Mouse (Mus musculus) left cerebral cortex, postnatal 14 days (tissue): ENCODE measurements around the gene Iqck. TPM values are rescaled to one million over a fixed set of nuclear protein-coding genes. Genes with fewer than 3 reads are reported as not detected.

Experiments
- DNase-seq, 2 experiments: peaks; one replicate each; pipeline ENCODE4 v3.0.0; 2021 to 2022; ENCODE audit warnings: low spot score in 2 of 2, mixed read lengths in 1 of 2
- intact Hi-C: fragments of 180-260 bp; cut with DNase I; formaldehyde crosslinking; loops from one replicate; pipeline ENCODE4 v1.15.1; 2025
- long read RNA-seq, 2 experiments: library from polyadenylated mRNA; stranded (forward); transcript quantifications; one replicate each; pipeline ENCODE4 v2.0.0; 2021
- total RNA-seq, 2 experiments: library from RNA; stranded (reverse); gene quantifications; 2 replicates each; pipeline ENCODE4 v1.2.3; 2021

Iqck gene
- 1 to 10 TPM; 3.0 to 3.3 TPM for total RNA-seq
- long read RNA-seq, experiment 1, transcript Iqck-206 (1 exons, 2,891 nt), result major isoform, 8 of 9 reads
- long read RNA-seq, experiment 1, partial matches to known transcripts, result 0 of 9 reads
- long read RNA-seq, experiment 1, other reads (novel, unspliced or antisense), result 0 of 9 reads
- long read RNA-seq, experiment 2, partial matches to known transcripts, result 0 of 5 reads
- long read RNA-seq, experiment 2, other reads (novel, unspliced or antisense), result 0 of 5 reads

- intact Hi-C loops, result loop anchor here (5.0 kb wide), 1 partner anchor 137 kb away; no protein-coding TSS in a partner anchor
- peak; percentile 94 for DNase-seq
Observed at GRCm38 (mm10) chr7:118855171-118855876, at the start of gene Iqck. Gene Iqck (plus strand): TSS chr7:118855752.

- no peak for DNase-seq
- intact Hi-C loops, result no loop called here
Observed at GRCm38 (mm10) chr7:118806631-118807411, 48.7 kb upstream of the Iqck start.

GRCm38 (mm10) chr7:118807899-118808298, 47.7 kb upstream of the Iqck start:
- DNase-seq, result peak; percentile 38 to 51
- intact Hi-C loops, result no loop called here

DNA sequence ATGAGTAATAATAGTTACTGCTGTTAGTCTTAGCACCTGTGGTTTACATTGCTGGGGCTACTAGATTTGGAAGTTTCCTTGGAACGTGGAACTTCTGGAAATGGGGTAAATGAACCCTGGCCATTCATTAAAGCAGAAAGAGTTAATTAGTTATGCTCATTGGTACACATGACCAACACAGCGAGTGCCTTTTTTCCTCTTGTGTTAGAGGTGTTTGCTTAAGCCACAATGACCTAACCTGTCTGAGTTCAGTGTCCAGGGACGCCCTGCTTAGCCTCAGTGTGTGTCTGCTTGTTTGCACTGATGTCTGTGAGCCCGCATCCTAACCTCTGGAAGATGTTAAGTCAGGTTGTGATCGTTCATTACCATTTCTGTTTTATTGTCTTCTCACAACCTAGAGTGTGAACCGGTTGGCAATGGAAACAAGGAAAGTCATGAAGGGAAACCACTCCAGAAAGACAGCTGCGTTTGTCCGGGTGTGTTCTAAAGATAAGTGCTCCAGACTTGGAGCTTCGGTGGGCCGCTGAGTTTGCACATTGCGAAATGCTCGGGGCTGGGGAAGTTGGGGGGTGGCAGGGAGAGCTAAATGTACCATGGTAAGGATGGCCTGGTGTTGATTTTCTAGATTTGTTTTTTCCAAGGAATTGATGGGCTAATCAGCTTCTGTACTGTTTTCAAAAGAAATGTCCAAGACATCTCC, 44.0 kb upstream of the Iqck start:
- no peak for DNase-seq
- intact Hi-C loops, result no loop called here

GRCm38 (mm10) chr7:118813592-118813991, 42.0 kb upstream of the Iqck start:
- intact Hi-C loops, result no loop called here
- DNase-seq, result no peak

GRCm38 (mm10) chr7:118816275-118816674, 39.3 kb upstream of the Iqck start:
- no peak for DNase-seq
- intact Hi-C loops, result no loop called here

DNA sequence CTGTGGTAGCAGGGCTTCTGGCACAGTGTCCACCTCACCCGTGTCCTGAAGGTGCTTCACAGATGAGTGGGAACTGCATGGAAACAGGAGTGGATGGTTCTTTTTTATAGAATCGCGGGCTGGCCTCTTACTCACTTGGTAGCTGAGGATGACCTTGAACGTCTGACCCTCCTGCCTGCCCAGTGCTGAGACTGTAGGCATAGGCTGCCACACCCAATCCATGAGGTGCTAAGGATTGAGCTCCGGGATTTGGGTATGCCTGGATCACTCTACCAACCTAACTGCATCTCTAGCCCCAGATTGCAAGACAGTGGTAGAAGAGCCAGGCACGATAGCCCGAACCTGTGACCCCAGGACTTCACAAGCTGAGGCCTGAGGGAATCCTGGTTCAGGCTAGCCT, 37.8 kb upstream of the Iqck start:
- intact Hi-C loops, result no loop called here

DNA sequence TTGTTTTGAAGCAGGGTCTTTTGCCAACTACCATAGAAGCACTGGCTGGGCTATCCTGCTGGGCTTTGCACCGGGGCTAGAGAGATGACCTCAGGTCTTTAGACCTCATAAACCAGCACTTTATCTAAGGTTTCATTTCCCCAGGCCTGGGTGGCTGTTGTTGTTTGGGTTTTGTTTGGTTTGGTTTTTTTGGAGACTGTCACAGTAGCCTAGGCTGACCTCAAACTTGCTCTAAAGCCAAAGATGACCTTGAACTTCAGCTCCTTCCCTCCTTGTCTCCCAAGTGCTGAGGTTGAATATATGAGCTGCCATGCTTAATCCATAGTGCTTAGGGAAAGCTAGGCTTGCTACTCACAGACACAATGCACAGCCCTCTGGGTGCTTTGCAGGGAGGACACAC, 35.9 kb upstream of the Iqck start:
- intact Hi-C loops, result no loop called here
- DNase-seq, result no peak

More for the DNA sequence above, 37.8 kb upstream of the Iqck start:
- DNase-seq, result no peak

- intact Hi-C loops, result no loop called here
- peak in 1 of 2 experiments; percentile 42 for DNase-seq
Observed at GRCm38 (mm10) chr7:118821356-118821755, 34.2 kb upstream of the Iqck start.

DNA sequence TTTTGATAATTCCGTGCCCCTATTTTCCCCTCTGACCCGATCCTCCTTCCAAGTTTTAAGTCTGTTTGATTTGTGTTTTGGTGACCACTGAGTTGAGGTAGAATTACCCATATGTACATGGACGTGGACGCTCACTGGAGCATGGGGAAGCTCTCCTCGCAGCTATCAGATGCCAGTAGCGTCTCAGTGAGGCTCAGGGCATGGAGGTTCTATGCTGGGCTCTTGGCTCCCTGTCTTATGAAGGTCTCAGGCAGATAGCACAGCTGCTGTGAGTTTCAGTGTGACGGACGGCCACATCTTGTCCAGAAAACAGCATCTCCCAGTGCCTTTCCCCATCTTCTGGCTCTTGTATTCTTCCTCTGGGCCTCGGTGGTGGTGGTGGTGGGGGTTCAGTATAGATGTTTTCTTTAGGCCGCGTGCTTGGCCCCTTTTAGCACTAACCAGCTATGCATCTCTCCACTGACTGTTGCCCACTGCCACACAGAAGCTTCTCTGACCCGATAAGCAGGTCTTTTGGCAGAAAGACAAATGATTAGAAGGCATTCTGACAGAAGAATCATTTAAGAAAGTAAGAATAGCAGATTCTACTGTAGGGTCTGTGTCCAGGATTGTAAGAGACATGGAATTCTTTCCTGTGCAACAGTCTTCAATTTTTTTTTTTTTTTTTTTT, 33.5 kb upstream of the Iqck start:
- no peak for DNase-seq
- intact Hi-C loops, result no loop called here

DNA sequence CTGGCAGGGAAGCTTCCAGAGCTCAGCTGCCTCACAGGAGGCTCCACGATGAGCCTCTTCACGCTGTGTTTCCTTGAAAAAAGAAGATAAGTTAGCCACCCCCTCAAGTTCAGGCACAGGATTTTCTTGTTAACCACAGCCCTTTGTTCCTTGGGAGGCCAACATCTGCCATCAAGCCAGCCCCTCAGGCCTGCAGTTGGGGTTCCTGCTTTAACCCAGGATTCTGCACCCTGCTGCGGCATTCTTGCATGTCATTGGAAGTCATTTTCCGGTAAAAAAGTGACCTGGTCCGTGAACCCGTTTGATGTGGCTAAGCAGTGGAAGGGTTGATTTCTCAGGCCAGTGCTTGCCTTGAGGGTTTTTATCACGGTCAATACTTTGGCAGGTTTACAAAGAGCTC, 31.1 kb upstream of the Iqck start:
- DNase-seq, result no peak
- intact Hi-C loops, result no loop called here

- intact Hi-C loops, result no loop called here
- no peak for DNase-seq
Observed at GRCm38 (mm10) chr7:118827975-118828416, 27.6 kb upstream of the Iqck start.

DNA sequence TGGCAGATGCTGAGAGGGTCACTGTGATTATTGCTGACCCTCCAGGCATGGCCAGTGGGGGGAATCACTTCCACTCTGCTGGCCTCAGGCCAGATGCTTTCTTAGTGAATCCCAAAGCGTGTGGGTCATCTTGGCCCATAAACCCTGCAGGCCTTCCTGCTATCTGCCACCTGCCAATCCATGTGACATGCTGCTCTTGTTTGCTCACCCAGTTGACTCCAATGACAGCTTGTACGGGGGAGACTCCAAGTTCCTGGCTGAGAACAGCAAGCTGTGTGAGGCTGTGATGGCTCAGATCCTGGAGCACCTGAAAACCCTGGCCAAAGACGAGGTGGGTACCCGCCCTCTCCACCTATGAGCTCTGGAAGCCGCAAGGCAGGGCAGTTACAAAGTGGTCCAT, 17.7 kb upstream of the Iqck start:
- no peak for DNase-seq
- intact Hi-C loops, result no loop called here

GRCm38 (mm10) chr7:118841030-118841745, 14.4 kb upstream of the Iqck start:
- intact Hi-C loops, result no loop called here
- DNase-seq, result peak; percentile 36 to 43

- peak in 1 of 2 experiments; percentile 64 for DNase-seq
- intact Hi-C loops, result no loop called here
Observed at GRCm38 (mm10) chr7:118841796-118842195, 13.8 kb upstream of the Iqck start.

DNA sequence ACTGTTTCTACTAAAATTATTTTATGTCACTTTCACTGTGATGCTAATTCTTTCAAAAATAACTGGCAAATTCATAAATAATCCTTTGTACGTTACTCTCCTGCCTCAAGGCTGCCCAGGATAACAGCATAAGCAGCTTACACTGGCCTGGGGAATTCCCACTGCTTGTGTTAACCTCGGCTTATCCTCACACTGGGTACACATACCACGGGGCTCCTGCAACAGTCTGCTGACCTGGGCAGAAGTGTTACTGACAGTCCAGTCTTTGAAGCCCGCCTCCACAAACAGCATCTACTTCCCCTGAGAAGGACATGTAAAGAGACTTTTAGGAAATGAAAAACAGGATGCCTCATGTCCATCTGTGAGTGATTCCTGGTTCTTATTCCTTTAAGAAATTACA, 12.6 kb upstream of the Iqck start:
- intact Hi-C loops, result no loop called here
- no peak for DNase-seq

- DNase-seq, result no peak
- intact Hi-C loops, result no loop called here
Observed at GRCm38 (mm10) chr7:118845141-118845540, 10.4 kb upstream of the Iqck start.

GRCm38 (mm10) chr7:118846329-118846728, 9.2 kb upstream of the Iqck start:
- intact Hi-C loops, result no loop called here

DNA sequence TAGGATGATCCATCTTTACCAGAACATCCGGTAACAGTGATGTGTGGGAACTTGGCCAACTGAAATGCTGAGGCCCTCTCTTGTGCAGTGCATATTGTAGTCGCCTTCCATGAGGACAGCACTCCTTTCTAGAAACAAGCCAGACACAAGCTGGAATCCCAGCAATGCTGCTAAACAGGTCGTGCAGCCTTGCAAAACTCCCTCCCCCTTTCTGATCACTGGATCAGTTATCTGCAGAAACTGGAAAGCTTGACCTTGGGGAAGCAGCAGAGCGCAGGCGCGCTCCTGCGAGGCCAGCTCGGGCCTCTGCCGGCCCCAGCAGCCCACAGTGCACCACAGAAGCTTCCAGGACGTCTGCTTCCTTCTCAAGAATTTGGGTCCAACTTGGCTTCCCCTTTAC, 6.8 kb upstream of the Iqck start:
- intact Hi-C loops, result no loop called here
- DNase-seq, result no peak

More at GRCm38 (mm10) chr7:118846329-118846728, 9.2 kb upstream of the Iqck start:
- no peak for DNase-seq
